Mouse (Mus musculus) right cerebral cortex, postnatal 36 days (tissue): ENCODE data around the gene Lage3.
"Not testable (repeated sequence)": the region's sequence is repeated elsewhere in the genome, so short reads cannot be mapped to it uniquely, and the experiment has no call there.

Experiments used
- DNase-seq, 2 experiments: peaks; one replicate each; pipeline ENCODE4 v3.0.0; 2022; ENCODE audit warnings: low spot score in 2 of 2, mixed read lengths in 1 of 2

Lage3 gene

GRCm38 (mm10) chrX:74353467-74353770, at the start of gene Lage3:
Gene Lage3 (minus strand): TSS chrX:74353618.
- peak; percentile 64 to 71 for DNase-seq

GRCm38 (mm10) chrX:74400136-74400535, 46.7 kb upstream of the Lage3 start:
- no peak for DNase-seq

- peak; percentile 80 to 84 for DNase-seq
Observed at GRCm38 (mm10) chrX:74392535-74393443, 39.4 kb upstream of the Lage3 start, which contains the start of the genes Fam3a and Ikbkg. Gene Fam3a (minus strand): TSS chrX:74393272. Gene Ikbkg (plus strand): TSS chrX:74393290.

GRCm38 (mm10) chrX:74388153-74388552, 34.7 kb upstream of the Lage3 start:
- no peak for DNase-seq

- DNase-seq, result no peak
Observed at GRCm38 (mm10) chrX:74384451-74384850, 31.0 kb upstream of the Lage3 start.

GRCm38 (mm10) chrX:74372888-74373549, 19.6 kb upstream of the Lage3 start, which contains the start of the genes Ubl4a and Slc10a3:
Gene Ubl4a (minus strand): TSS chrX:74373218.
Gene Slc10a3 (minus strand): TSS chrX:74373349.
- DNase-seq, result peak; percentile 74 to 78

- peak in 1 of 2 experiments; percentile 44 for DNase-seq
Observed at GRCm38 (mm10) chrX:74368209-74368909, 14.9 kb upstream of the Lage3 start.

GRCm38 (mm10) chrX:74367512-74367911, 14.1 kb upstream of the Lage3 start:
- no peak for DNase-seq

- DNase-seq, result no peak
Observed at GRCm38 (mm10) chrX:74359171-74359570, 5.8 kb upstream of the Lage3 start.

GRCm38 (mm10) chrX:74357069-74357468, 3.7 kb upstream of the Lage3 start:
- DNase-seq, result not testable (repeated sequence)

- DNase-seq, result no peak
Observed at GRCm38 (mm10) chrX:74352645-74353466, 562 bp downstream of the Lage3 start.

GRCm38 (mm10) chrX:74330166-74330930, 23.1 kb downstream of the Lage3 start:
- DNase-seq, result no peak

GRCm38 (mm10) chrX:74329215-74329671, 24.2 kb downstream of the Lage3 start:
- DNase-seq, result no peak

- DNase-seq, result peak in 1 of 2 experiments; percentile 36
Observed at GRCm38 (mm10) chrX:74328725-74329161, 24.7 kb downstream of the Lage3 start, which contains the start of gene Plxna3. Gene Plxna3 (plus strand): TSS chrX:74329066.

- DNase-seq, result peak; percentile 85 to 90
Observed at GRCm38 (mm10) chrX:74312540-74313464, 40.6 kb downstream of the Lage3 start, which contains the start of gene Fam50a. Gene Fam50a (plus strand): TSS chrX:74313033.

GRCm38 (mm10) chrX:74304867-74305700, 48.3 kb downstream of the Lage3 start, which contains the start of gene Gdi1:
Gene Gdi1 (plus strand): TSS chrX:74304998.
- DNase-seq, result peak; percentile 32 to 40
